Mouse (Mus musculus): ENCODE measurements around the gene Ints4. TPM values are rescaled to one million over a fixed set of nuclear protein-coding genes. Genes with fewer than 3 reads are reported as not detected.

The Ints4 gene
- polyA plus RNA-seq, 1 experiment, result 22.4 TPM

DNA sequence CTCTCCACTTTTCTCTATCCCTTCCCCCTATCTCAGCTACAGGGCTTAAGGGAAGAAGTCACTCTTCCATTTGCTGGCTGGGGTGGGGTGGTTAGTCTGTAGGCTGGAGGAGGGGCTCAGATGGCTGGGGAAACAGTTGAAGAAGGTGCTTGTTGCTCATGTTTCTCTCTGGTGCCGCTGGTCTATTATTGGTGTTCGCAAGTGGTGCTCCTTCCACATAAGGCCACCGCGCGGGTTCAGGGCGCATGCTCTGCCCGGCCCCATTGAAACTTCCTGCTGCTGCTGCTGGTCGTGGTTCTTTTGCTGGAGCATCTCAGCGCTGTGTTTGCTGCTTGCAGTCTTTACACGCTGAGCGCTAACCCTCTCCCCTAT is 100.1 kb downstream of the Ints4 start:
- peak overlapping the region; percentile 96 for H3K27ac ChIP-seq (ENCODE audit: control insufficient read depth, insufficient read depth, low read depth, low read length, poor library complexity)
- WGBS, result under 1% methylated on average over 11 of the region's 11 CpGs
- peak; percentile 69; the same call in 1 of the 2 replicates for TF ChIP-seq POLR2A (IDR thresholded peaks at IDR 0.05; ENCODE audit: borderline replicate concordance, control insufficient read depth, low read depth, low read length)
- TF ChIP-seq CTCF (IDR thresholded peaks at IDR 0.05; ENCODE audit: control insufficient read depth, insufficient read depth, low read length), result peak; percentile 27; the same call in 1 of the 2 replicates
- peak overlapping the region; percentile 89 for H3K4me3 ChIP-seq (replicated peaks; ENCODE audit: control insufficient read depth, low read depth, low read length)
- H3K4me1 ChIP-seq (ENCODE audit: control insufficient read depth, insufficient read depth, low read length), result no peaks in the 10 kb centered on the region; the same call in 1 of the 2 replicates

DNA sequence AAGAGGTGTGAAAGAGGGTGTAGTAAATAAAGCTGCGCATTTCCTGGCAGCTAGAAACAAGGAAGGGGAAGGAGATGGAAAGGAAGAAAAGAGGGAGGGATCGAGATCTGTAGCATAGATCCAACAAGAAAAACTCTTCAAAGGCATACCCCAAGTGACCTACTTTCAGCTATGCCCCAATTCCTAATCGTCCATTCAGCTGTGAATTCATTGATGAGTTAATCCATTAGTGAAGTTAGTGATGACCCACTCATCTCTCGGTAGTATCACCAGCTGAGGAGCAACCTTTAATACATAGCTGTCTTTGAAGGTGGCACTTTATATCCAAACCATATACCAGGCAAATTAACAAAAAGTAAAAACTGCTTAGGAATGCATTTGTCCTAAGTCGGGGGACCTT is 107.8 kb downstream of the Ints4 start:
- TF ChIP-seq CTCF (IDR thresholded peaks at IDR 0.05; ENCODE audit: control insufficient read depth, insufficient read depth, low read length) (no peak), POLR2A (IDR thresholded peaks at IDR 0.05; ENCODE audit: borderline replicate concordance, control insufficient read depth, low read depth, low read length) (no peak)
- Histone ChIP-seq H3K4me3 (replicated peaks; ENCODE audit: control insufficient read depth, low read depth, low read length) (no peak overlapping the region), H3K4me1 (ENCODE audit: control insufficient read depth, insufficient read depth, low read length) (no peaks in the 10 kb centered on the region; the same call in 1 of the 2 replicates), H3K27ac (ENCODE audit: control insufficient read depth, insufficient read depth, low read depth, low read length, poor library complexity) (no peak overlapping the region)
- WGBS, result 79% methylated on average over 5 of the region's 5 CpGs

- WGBS, result 66% methylated on average over 3 of the region's 3 CpGs
These were observed 109.7 kb downstream of the Ints4 start for GRCm38 (mm10) chr7:97590488-97590887.

More at GRCm38 (mm10) chr7:97590488-97590887, 109.7 kb downstream of the Ints4 start:
- H3K4me1 ChIP-seq (ENCODE audit: control insufficient read depth, insufficient read depth, low read length), result no peaks in the 10 kb centered on the region; the same call in 1 of the 2 replicates
- no peak for TF ChIP-seq POLR2A (IDR thresholded peaks at IDR 0.05; ENCODE audit: borderline replicate concordance, control insufficient read depth, low read depth, low read length)
- no peak overlapping the region for H3K27ac ChIP-seq (ENCODE audit: control insufficient read depth, insufficient read depth, low read depth, low read length, poor library complexity)
- H3K4me3 ChIP-seq (replicated peaks; ENCODE audit: control insufficient read depth, low read depth, low read length), result no peak overlapping the region

Other genes starting within 250 kb of the Ints4 start
- gene Usp35, start 148.9 kb upstream of the Ints4 start, polyA plus RNA-seq (2011; ENCODE audit: insufficient read depth, insufficient read length, low replicate concordance, missing spikeins), result 3.8 and 6.4 TPM in 2 replicates
- 0.65 and 1.2 TPM in 2 replicates for gene Kctd21, start 148.6 kb upstream of the Ints4 start, polyA plus RNA-seq (2011; ENCODE audit: insufficient read depth, insufficient read length, low replicate concordance, missing spikeins)
- 48.7 and 59.1 TPM in 2 replicates for gene Alg8, start 109.3 kb upstream of the Ints4 start, polyA plus RNA-seq (2011; ENCODE audit: insufficient read depth, insufficient read length, low replicate concordance, missing spikeins)
- 34.6 and 53.4 TPM in 2 replicates for gene Ndufc2, start 81.0 kb upstream of the Ints4 start, polyA plus RNA-seq (2011; ENCODE audit: insufficient read depth, insufficient read length, low replicate concordance, missing spikeins)
- gene Thrsp, start 63.2 kb upstream of the Ints4 start, polyA plus RNA-seq (2011; ENCODE audit: insufficient read depth, insufficient read length, low replicate concordance, missing spikeins), result 11.5 and 13.1 TPM in 2 replicates
- 12.6 and 13.5 TPM in 2 replicates for gene Kctd14, start 29.6 kb upstream of the Ints4 start, polyA plus RNA-seq (2011; ENCODE audit: insufficient read depth, insufficient read length, low replicate concordance, missing spikeins)
- gene Aamdc, start 98.5 kb downstream of the Ints4 start, polyA plus RNA-seq (2011; ENCODE audit: insufficient read depth, insufficient read length, low replicate concordance, missing spikeins), result 6.3 and 19.7 TPM in 2 replicates
- gene Rsf1, start 98.9 kb downstream of the Ints4 start, polyA plus RNA-seq (2011; ENCODE audit: insufficient read depth, insufficient read length, low replicate concordance, missing spikeins), result 7.0 and 14.2 TPM in 2 replicates
- 27.7 and 36.1 TPM in 2 replicates for gene Clns1a, start 215.7 kb downstream of the Ints4 start, polyA plus RNA-seq (2011; ENCODE audit: insufficient read depth, insufficient read length, low replicate concordance, missing spikeins)